Mouse (Mus musculus) heart, postnatal 0 days (tissue): ENCODE results near the gene Crip2.

Experiments used
- CTCF ChIP-seq: IDR thresholded peaks from 2 replicates; pipeline ENCODE4 v1.5.1; 2016; ENCODE audit warnings: antibody characterized with exemption, control low read depth, low read depth
- EP300 ChIP-seq: IDR thresholded peaks from 2 replicates; pipeline ENCODE4 v1.6.1; 2016; ENCODE audit warnings: antibody characterized with exemption, low read depth

DNA sequence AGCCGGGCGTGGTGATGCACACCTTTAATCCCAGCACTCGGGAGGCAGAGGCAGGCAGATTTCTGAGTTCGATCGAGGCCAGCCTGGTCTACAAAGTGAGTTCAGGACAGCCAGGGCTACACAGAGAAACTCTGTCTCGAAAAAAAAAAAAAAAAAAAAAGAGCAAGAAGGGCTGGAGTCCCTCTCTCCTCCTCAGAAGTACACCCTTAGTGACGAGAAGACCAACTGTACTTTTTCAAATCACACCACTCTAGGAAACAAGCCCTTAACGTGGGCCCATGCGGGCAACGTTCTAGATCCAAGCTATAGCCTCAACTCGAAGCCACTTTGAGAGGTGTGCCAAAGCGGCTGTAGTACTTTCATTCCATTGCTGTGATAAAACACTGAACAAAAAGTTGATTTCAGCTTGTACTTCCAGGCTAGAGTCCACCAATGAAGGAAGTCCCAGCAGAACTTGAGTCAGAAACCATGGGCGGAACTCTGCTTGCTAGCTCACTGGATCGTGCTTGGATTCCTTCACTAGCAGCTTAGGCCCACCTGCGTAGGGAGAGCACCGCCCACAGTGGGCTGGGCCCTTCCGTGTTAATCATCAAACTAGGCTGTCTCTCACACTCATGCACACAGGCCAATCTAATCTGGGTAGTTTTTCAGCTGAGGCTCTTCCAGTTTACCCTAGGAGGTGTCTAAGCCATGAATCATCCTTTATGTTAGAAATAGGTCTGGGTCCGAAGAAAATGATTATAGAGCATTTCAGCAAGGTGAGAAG, 37.1 kb downstream of the Crip2 start:
- TF ChIP-seq CTCF = no peak
- no peak for TF ChIP-seq EP300
